Mouse (Mus musculus): ENCODE data around the gene Nyap2.
"Not testable (repeated sequence)": the region's sequence is repeated elsewhere in the genome, so short reads cannot be mapped to it uniquely, and the experiment has no call there.

Nyap2 gene

DNA sequence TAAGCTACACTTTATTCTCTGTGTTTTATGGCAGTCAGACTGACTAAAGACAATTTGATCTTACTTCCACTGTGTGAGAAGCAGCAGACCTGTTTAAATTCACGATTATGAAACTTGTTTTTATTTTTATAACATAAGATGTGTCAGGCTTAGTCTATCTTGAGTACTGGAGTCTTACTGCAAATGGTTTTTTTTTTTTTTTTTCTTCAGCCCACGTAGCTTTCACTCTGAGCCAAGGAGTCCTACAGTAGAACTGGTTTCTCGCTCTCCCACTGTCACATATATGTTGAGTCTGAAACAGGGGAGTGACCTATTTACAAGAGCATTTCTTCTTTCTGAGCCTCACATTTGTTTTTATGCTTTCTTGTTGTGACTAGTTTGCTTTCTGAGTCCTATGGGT, 103.9 kb downstream of the Nyap2 start:
- no peak for DNase-seq (ENCODE audit: low spot score in 2 of 2)

DNA sequence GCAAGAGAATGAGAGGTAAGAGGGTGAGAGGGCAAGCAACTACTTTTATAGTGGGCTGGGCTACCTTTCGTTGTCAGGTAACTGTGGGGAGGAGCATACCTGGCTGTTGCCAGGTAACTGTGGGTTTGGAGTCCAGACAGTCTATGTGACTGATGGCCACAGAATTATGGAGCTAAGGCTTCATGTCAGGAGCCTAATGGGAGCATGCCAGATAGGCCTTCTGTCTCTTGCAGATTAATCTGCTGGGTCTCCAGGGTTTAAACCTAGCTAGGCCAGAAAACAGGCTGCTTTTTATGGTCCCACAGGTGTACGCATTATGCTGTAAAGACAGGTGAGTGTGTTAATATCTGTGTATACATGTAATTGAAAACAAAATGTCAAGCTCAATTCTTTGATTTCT, 132.8 kb downstream of the Nyap2 start:
- no peak for DNase-seq (ENCODE audit: low spot score in 2 of 2)

DNA sequence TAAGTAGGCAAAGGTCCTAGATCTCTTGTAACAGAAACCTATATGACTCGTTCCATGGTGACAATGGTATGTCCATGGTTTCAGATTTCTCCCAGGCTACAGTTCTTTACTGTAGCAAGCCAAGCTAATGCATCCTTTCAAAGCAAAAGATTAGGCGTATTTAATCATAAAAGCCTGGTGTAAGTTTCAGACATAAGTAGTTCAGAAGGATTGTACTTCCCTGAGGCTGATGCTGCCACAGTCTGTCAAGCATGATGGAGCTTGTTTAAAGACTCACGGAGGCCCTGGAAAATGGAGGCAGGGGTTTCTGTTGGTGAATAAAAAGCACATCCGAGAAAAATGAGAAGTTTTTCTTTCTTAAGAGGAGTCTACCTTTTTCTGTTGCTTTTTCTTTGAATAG, 134.7 kb downstream of the Nyap2 start:
- DNase-seq (ENCODE audit: low spot score in 2 of 2) = no peak

DNA sequence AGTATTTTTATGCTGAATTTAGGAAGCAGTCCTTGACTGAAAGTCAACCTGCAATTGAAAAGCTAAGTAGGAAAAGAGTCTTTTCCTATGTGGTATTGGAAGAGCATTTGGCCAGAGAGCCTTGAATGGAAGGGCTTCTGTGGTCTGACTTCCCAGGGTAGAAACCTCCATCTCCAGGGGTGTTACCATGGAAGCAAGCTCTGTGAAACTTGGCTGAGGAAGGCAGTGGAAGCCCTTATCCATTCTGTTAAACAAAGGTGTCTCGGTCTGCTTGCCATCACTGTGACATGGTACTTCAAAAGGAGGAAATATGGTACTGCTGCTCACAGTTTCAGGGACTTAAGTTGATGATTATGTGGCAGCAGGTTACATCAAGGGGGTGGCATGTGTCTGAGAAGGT, 143.0 kb downstream of the Nyap2 start:
- no peak for DNase-seq (ENCODE audit: low spot score in 2 of 2)

DNA sequence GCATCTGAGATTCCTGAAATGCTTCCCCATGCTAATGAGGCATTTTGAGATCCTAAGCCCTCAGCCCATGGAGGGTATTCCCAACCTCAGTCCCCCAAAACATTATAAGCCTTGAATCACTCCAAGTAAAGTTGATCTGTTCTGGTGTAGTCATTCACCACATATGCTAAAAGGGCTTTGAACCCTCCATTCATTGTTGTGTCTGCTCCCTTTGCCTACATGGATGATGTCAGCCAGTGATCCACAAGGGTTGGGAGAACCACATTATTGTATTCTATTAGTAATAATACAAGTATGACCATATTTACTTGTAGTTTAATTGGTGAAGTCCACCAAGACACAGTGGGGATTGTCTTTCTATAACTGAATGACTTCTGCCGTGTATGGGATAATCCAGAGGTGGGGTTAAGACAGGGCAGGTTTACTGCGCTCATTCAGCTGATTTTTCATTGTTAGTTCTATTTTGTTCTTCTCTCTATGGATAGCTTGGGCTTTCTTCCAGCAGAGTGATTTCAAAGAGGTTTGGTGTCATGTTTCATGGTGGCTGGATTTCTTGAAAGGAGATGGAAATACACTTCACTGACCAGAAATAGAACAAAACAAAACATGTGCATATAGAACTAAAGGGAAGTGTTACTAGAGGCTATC, 155.1 kb downstream of the Nyap2 start:
- DNase-seq (ENCODE audit: low spot score in 2 of 2) = no peak

DNA sequence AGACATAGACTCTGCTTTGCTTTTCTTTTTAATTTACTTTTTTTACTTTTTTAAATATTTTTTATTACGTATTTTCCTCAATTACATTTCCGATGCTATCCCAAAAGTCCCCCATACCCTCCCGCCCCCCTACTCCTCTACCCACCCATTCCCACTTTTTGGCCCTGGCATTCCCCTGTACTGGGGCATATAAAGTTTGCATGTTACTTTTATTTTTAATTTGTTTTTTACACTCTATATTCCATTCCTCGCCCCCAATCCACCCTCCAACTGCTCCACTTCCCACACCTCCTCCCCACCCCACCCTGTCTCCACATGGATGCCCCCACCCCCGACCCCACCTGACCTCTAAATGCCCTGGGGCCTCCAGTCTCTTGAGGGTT, 155.6 kb downstream of the Nyap2 start:
- not testable (repeated sequence) for DNase-seq (ENCODE audit: low spot score in 2 of 2)

DNA sequence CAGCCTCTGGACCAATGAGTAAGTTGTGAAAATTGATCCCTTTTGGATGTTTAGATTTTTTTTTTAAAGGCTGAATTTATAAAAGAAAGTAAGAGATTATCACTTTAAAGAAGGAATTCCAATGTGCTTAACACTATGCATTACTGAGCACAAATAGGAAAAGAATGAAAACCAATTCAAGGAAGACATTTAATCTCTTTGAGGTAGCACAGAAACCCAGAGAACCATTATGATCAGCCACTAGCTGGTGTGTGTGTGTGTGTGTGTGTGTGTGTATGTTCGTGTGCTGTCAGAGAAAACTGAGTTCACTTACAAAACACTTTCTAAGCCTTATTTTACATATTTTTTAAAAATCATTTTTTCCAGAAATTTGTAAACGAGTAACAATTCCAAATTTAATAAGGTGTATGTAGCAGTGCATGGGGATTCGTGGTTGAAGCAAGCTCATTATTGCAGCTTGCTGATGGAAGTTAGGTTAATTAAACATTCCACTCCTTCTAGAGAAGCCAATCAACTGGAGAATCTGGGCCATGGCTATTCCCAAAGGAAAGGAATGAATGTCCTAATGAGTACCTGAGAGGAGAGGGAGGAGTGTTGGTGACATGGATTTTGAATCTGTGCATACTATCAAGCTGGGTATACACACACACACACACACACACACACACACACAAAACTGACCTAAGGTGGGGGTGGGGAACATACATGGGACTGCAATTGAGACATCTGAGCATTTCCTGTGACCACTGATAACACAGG, 171.9 kb downstream of the Nyap2 start:
- DNase-seq (ENCODE audit: low spot score in 2 of 2) = no peak

DNA sequence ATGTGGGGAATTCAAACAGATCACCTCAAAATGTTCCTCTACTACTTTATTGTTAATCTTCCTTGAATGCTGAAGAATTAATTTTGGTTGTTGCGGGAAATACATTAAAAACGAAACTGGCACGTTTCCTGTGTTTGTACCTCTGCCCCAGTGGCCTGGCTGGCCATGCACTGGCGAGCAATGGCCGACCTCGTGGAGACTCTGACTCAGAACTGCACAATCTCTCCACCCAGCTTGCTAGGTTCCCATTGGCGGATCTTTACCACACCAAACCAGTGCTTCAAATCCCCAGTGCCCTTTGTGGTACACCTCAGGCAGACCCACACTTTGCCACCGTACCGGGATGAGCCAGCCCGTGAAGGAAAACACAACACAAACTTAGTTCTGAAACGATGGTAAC, 173.3 kb downstream of the Nyap2 start:
- DNase-seq (ENCODE audit: low spot score in 2 of 2) = no peak

DNA sequence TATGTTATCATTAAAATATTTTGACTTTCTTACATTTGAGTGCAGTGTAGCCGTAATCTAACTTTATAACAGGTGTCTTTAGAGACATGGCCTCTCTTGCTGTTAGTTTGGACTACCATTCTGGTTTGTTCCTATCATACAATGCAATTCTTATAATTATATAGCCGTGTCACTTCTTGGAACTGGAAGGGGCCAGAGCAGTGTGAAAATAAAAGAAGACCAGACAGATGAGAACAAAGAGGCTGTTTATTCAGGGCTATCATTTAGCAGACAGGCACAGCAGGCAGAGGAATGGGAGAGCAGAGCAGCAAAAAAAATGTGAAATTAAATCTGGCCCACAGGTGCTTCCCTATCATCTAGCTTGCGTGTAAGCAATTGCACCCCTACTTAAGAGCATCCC, 189.7 kb downstream of the Nyap2 start:
- DNase-seq (ENCODE audit: low spot score in 2 of 2) = no peak

DNA sequence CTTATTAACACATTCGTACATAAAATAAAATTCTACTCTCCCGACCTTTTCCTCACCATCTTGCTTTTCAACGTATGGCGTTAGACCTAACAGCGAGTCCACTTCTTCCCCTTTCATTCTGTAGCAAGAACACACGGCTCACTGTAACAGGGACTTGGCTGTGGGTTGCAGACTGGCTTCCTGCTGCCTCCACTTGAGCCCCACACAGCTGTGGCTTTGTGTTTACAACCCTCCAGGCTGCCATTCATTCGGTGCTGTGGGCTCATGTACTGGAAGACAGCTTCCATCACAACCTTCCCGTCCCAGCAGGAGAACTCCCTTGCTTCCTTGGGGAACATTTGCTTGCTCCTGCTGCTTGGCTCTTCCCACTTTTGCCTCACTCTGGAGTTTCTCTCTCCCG, 204.2 kb downstream of the Nyap2 start:
- no peak for DNase-seq (ENCODE audit: low spot score in 2 of 2)

DNA sequence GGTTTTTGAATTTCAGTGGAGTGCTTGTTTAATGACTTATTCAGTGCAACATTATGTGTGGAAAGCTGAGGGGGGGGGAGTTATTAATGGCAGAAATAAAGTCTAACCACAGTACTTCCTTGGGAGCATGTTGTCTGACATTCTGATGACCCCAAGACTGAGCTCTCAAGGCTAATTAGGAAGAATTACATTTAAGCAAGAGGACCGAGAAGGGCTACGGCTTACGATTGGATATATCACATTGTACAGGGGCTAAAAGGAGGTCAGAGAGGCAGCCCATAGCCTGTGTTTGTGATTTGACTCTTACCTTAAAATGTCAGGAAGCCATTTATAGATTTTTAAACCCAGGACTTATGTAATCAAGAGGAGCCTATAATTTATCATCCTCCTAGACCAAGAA, 208.9 kb downstream of the Nyap2 start:
- DNase-seq (ENCODE audit: low spot score in 2 of 2) = no peak

DNA sequence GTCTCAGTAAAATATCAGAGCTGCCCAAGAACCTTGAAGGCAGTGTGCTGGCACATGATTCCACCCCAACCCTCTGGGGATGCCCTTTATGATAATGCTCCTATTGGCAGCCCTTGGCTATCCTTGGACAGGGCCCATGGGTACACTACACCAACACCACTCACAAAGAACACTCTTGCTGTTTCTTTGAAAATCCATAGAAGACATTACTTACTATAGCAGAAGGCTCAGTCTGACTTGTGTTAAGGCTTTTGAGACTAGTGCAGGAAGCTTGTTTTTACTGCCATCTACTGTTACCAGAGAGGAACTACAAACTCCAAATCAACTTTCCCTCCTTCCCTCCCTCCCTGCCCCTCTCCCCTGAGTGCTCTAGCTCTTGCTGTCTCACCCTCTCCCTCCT, 210.3 kb downstream of the Nyap2 start:
- DNase-seq (ENCODE audit: low spot score in 2 of 2) = no peak

DNA sequence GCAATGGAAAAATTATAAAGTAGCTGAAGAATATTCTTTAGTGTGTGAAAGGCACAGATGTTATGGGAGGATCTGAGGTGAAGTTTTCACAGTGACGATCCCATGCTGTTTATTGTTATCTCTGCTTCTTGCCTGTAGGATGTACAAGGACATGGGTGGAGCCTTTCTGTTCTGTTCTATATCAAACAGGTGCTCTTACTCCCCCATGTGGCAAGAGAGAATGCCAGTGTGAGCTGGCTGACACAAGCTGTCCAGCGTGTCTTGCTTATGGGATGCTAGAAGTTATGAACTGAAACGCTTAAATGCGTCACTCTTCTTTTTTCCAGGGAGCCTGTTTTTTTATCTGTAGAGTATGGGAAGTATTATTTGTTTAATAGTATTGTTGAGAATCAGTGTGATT, 224.0 kb downstream of the Nyap2 start:
- DNase-seq (ENCODE audit: low spot score in 2 of 2) = no peak

DNA sequence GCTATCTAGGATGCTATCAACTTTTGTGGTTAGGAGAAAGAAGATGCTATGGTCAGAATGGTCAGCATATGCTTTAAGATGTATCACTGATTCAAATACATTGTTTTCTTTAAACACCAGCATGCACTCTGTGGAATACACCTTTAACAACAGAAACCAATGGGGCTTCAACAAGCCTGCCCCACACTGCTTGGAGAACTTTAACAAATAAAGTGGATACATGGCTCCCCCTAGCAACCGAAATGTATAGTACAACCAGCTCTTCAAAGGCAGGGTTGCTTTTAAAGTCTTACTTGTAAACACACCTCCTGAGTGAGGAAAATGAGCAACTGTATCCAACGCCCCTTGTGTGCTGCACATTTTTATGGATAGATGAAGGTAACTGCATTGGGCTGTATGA, 224.9 kb downstream of the Nyap2 start:
- no peak for DNase-seq (ENCODE audit: low spot score in 2 of 2)

DNA sequence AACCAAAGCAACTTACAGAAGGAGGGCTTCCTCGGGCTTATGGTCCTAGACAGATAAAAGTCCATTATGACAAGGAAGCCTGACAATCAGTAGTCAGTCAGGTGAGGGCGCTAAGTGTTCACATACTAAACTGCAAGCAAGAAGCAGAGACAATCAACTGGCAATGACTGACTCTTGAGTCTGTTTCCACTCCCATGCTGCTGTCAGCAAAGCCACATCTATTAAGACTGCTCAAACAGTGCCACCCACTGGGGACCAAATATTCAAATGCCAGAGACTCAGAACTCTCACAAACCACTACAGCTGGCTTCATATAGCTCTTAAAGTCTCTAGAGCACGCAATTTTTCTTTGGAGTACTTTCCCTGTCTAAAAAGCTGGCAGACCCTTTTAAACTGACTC, 226.6 kb downstream of the Nyap2 start:
- DNase-seq (ENCODE audit: low spot score in 2 of 2) = no peak

DNA sequence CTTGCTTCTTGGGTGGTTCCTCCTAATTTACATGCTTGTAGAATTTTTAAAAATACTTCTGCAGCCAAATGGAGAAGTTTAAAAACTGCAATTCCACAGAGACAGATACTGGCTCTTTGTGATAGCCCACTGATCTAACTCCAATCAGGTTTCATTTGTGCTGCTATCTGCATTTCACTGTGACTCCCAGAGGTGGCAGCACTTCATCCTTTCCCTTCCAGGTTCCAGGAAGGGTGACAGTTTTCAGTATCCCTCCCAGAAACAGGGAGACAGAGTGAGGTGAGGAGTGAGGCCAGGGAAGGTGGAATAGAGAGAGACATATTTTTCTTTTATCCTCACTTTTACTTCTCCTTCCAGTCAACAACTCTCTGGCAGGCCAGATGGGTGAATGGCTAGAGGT, 230.7 kb downstream of the Nyap2 start:
- no peak for DNase-seq (ENCODE audit: low spot score in 2 of 2)

DNA sequence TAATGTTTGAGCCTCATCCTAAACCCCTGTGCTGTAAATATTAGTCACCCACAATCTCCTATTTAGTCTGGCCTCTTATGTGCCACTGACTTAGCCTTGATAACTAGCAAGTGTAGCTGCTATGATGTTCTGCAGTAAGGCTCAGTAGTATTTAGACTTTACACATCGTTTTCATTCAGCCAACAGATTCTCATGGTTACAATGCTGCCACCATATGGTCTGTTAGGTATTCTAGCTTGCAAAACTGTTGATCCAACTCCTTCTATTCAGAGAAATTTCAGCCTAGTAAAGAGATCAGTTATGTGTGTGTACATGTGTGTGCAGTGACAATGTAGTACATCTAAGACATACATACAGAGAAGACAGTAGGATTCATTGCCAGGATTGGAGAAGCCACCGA, 231.2 kb downstream of the Nyap2 start:
- no peak for DNase-seq (ENCODE audit: low spot score in 2 of 2)

DNA sequence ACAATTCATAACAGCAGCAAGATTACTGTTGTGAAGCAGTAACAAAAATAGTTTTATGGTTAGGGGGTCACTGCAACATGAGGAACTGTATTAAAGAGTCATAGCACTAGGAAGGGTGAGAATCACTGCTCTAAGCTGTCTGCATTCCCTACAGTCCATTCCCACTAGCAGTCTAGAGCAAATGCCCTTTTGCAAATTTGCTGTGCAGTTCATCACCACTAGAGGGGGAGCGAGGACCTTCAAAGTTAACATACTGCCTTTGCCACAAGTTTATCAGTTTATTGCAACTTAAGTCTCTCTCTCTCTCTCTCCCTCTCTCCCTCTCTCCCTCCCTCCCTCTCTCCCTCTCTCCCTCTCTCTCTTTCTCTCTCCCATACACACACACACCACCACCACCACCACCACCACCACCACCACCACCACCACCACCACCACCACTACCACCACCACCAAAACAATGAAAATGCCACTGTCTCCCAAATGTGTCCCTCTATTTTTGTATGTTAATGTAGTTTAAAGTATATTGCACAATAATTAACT, 233.4 kb downstream of the Nyap2 start:
- DNase-seq (ENCODE audit: low spot score in 2 of 2) = peak in 1 of 2 experiments; percentile 16

DNA sequence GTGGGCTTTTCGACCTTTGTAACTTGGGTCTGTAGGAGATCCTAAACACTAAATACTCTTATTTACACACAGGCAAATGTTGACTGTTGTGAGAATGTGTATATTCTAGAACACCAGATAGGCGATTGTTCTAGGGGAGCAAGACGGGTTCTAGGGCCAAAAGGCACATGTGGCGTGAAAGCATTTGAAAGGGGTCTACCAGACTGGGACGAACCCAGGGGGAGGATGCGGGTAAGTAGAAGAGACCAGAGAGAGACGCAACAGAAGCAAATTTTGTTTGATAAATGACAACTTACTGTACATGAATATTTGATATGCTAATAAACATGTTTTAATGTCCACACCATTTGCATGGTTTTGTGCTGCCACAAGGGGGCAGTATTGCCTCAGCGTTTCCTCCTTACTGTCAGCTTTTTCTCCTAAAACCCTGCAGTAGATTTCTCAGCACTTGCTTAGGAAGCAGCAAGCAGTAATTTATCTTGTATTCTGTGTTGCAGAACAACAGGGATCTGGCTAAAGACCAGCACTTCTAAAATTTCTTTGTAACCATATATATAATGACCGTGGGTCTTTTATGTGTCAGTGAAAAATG, 239.7 kb downstream of the Nyap2 start:
- DNase-seq (ENCODE audit: low spot score in 2 of 2) = peak in 1 of 2 experiments; percentile 20

DNA sequence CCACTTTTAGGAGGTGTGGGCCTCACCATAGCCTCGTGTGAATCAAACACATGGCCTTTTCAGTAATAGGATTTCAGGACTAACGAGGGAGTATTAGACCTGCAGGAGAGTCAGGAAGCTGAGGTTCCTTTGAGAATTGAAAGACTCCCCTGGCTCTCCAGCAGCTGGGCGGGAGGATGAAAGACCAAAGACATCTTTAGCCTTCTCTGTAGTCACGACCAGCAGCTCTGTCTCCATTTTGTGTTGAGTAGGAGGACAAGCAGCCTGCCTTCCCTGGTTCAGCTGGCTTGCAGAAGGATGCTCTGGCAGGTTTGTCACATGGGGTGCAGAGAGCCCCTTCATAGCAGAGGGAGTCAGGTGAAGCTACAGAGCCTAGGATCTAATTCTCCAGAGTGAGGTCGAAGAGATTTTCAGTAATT, 240.3 kb downstream of the Nyap2 start:
- no peak for DNase-seq (ENCODE audit: low spot score in 2 of 2)

DNA sequence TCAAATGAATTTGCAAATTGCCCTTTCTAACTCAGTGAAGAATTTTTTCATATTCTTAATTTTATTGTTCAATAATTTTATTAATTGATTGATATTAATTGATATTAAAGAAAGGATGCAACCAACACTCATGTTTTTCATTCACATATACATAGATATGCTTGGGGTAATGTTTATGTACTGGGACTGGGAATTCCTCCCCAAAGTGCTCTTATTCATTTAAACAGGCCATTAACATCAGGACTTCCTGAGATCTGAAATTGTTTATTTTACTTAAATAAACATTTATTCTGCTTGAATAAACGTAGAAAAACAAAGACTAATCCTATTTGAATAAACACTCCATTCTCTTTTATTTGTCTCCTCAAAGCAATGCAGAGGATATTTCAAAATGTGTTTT, 311.0 kb downstream of the Nyap2 start:
- DNase-seq (ENCODE audit: low spot score in 2 of 2) = no peak
